Mouse (Mus musculus): ENCODE data around the gene Myocos. TPM values are rescaled to one million over a fixed set of nuclear protein-coding genes. Genes with fewer than 3 reads are reported as not detected.
"Not testable (repeated sequence)": the region's sequence is repeated elsewhere in the genome, so short reads cannot be mapped to it uniquely, and the experiment has no call there.

The Myocos gene
- polyA plus RNA-seq, 1 experiment from 2014 or later = not detected

- no peak for ATAC-seq
- Histone ChIP-seq H3K4me3 (ENCODE audit: low read depth, low read length) (no peak overlapping the region), H3K36me3 (ENCODE audit: control insufficient read depth, insufficient read depth, low read length) (no peaks in the 10 kb centered on the region)
Observed at GRCm38 (mm10) chr1:162646083-162646686, 11.8 kb downstream of the Myocos start.

DNA sequence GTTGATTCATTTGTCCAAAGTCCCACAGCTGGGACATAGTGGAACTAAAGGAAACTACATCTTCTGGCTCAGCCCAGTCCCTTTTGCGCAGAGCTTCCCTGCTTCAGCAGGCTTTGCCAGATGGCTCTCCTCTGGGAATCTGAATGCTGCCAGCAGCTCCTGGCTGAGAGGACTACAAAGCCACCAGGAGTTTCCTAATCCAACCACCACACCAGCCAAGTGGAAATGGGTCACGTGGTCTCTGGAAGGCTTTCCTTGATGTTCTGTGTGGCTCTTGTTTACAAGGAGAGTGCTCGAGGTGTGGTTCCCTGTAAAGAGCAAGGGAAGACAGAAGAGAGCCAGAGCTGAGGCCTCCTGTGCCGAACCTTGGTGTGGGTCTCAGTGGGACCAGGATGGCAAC, 14.3 kb downstream of the Myocos start:
- H3K27ac ChIP-seq (ENCODE audit: low read length) = no peak overlapping the region
- 27% methylated on average over 4 of the region's 4 CpGs for WGBS
- H3K9ac ChIP-seq (ENCODE audit: low read depth, low read length) = no peak overlapping the region
- no peak overlapping the region for H3K4me2 ChIP-seq (ENCODE audit: low read length)
- H3K4me1 ChIP-seq (ENCODE audit: control insufficient read depth, insufficient read depth, low read length) = no peaks in the 10 kb centered on the region
- no peaks in the 10 kb centered on the region for H3K27me3 ChIP-seq (ENCODE audit: control insufficient read depth, insufficient read depth, low read depth, low read length)
- H3K9me3 ChIP-seq (replicated peaks; ENCODE audit: control insufficient read depth, low read length, poor library complexity, severe bottlenecking) = no peaks in the 10 kb centered on the region
- ATAC-seq = peak; percentile 57
- no peaks in the 10 kb centered on the region for H3K36me3 ChIP-seq (ENCODE audit: control insufficient read depth, insufficient read depth, low read length)
- H3K4me3 ChIP-seq (ENCODE audit: low read depth, low read length) = no peak overlapping the region

More at GRCm38 (mm10) chr1:162646083-162646686, 11.8 kb downstream of the Myocos start:
- Histone ChIP-seq H3K4me1 (ENCODE audit: control insufficient read depth, insufficient read depth, low read length) (no peaks in the 10 kb centered on the region), H3K9me3 (replicated peaks; ENCODE audit: control insufficient read depth, low read length, poor library complexity, severe bottlenecking) (no peaks in the 10 kb centered on the region), H3K27me3 (ENCODE audit: control insufficient read depth, insufficient read depth, low read depth, low read length) (no peaks in the 10 kb centered on the region), H3K27ac (ENCODE audit: low read length) (no peak overlapping the region), H3K4me2 (ENCODE audit: low read length) (no peak overlapping the region), H3K9ac (ENCODE audit: low read depth, low read length) (no peak overlapping the region)
- WGBS = 85% methylated on average over 10 of the region's 10 CpGs

DNA sequence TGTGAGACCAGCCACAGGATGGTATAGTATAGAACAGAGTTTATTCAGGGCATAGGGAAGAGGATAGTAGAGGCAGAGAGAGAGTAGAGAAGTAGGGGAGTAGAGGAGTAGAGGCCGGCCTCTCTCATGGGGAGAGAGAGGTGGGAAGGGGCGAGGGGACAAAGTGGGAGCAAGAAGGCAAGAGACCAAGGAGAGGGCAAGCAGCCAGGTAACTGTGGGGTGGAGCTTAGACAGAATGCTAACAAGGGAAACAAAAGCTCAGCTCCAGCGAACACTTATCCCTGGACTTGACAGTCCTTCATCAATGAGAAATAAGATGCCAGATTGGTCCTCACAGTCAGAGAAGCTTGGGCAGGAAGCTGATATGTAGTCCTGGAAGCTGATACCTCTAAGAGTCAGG, 15.4 kb downstream of the Myocos start:
- no peak overlapping the region for H3K27ac ChIP-seq (ENCODE audit: low read length)
- H3K9me3 ChIP-seq (replicated peaks; ENCODE audit: control insufficient read depth, low read length, poor library complexity, severe bottlenecking) = no peaks in the 10 kb centered on the region
- no peaks in the 10 kb centered on the region for H3K4me1 ChIP-seq (ENCODE audit: control insufficient read depth, insufficient read depth, low read length)
- no peaks in the 10 kb centered on the region for H3K27me3 ChIP-seq (ENCODE audit: control insufficient read depth, insufficient read depth, low read depth, low read length)
- H3K4me3 ChIP-seq (ENCODE audit: low read depth, low read length) = no peak overlapping the region
- H3K36me3 ChIP-seq (ENCODE audit: control insufficient read depth, insufficient read depth, low read length) = no peaks in the 10 kb centered on the region
- H3K4me2 ChIP-seq (ENCODE audit: low read length) = no peak overlapping the region
- H3K9ac ChIP-seq (ENCODE audit: low read depth, low read length) = no peak overlapping the region
- 75% methylated on average over 3 of the region's 3 CpGs for WGBS
- peak; percentile 69; the same call in 1 of the 2 replicates for ATAC-seq

- H3K36me3 ChIP-seq (ENCODE audit: control insufficient read depth, insufficient read depth, low read length) = no peaks in the 10 kb centered on the region
- no peak overlapping the region for H3K27ac ChIP-seq (ENCODE audit: low read length)
- no peaks in the 10 kb centered on the region for H3K4me1 ChIP-seq (ENCODE audit: control insufficient read depth, insufficient read depth, low read length)
- H3K4me3 ChIP-seq (ENCODE audit: low read depth, low read length) = no peak overlapping the region
- H3K4me2 ChIP-seq (ENCODE audit: low read length) = no peak overlapping the region
- ATAC-seq = no peak
- WGBS = 71% methylated on average over 1 of the region's 1 CpGs
- H3K27me3 ChIP-seq (ENCODE audit: control insufficient read depth, insufficient read depth, low read depth, low read length) = no peaks in the 10 kb centered on the region
- no peak overlapping the region for H3K9ac ChIP-seq (ENCODE audit: low read depth, low read length)
- no peaks in the 10 kb centered on the region for H3K9me3 ChIP-seq (replicated peaks; ENCODE audit: control insufficient read depth, low read length, poor library complexity, severe bottlenecking)
Observed at GRCm38 (mm10) chr1:162639861-162640260, 18.2 kb downstream of the Myocos start.

GRCm38 (mm10) chr1:162639051-162639750, 18.8 kb downstream of the Myocos start, which contains the start of gene Myoc:
Gene Myoc, plus strand, starts transcription at chr1:162639155.
- no peak within 1 kb of the TSS for H3K9ac ChIP-seq (ENCODE audit: low read depth, low read length)
- H3K4me2 ChIP-seq (ENCODE audit: low read length) = no peak within 1 kb of the TSS
- H3K9me3 ChIP-seq (replicated peaks; ENCODE audit: control insufficient read depth, low read length, poor library complexity, severe bottlenecking) = no peaks in the 10 kb centered on the region
- no peaks in the 10 kb centered on the region for H3K4me1 ChIP-seq (ENCODE audit: control insufficient read depth, insufficient read depth, low read length)
- H3K4me3 ChIP-seq (ENCODE audit: low read depth, low read length) = no peak within 1 kb of the TSS
- WGBS = 85% methylated on average over 10 of the region's 10 CpGs
- no peak within 1 kb of the TSS for H3K27ac ChIP-seq (ENCODE audit: low read length)
- H3K36me3 ChIP-seq (ENCODE audit: control insufficient read depth, insufficient read depth, low read length) = no peaks in the 10 kb centered on the region
- ATAC-seq = no peak
- no peaks in the 10 kb centered on the region for H3K27me3 ChIP-seq (ENCODE audit: control insufficient read depth, insufficient read depth, low read depth, low read length)

GRCm38 (mm10) chr1:162638535-162638934, 19.5 kb downstream of the Myocos start:
- no peaks in the 10 kb centered on the region for H3K9me3 ChIP-seq (replicated peaks; ENCODE audit: control insufficient read depth, low read length, poor library complexity, severe bottlenecking)
- no peaks in the 10 kb centered on the region for H3K36me3 ChIP-seq (ENCODE audit: control insufficient read depth, insufficient read depth, low read length)
- no peak for ATAC-seq
- no peaks in the 10 kb centered on the region for H3K4me1 ChIP-seq (ENCODE audit: control insufficient read depth, insufficient read depth, low read length)
- no peak overlapping the region for H3K4me3 ChIP-seq (ENCODE audit: low read depth, low read length)
- H3K27ac ChIP-seq (ENCODE audit: low read length) = no peak overlapping the region
- no peaks in the 10 kb centered on the region for H3K27me3 ChIP-seq (ENCODE audit: control insufficient read depth, insufficient read depth, low read depth, low read length)
- H3K9ac ChIP-seq (ENCODE audit: low read depth, low read length) = no peak overlapping the region
- 86% methylated on average over 4 of the region's 4 CpGs for WGBS
- no peak overlapping the region for H3K4me2 ChIP-seq (ENCODE audit: low read length)

- H3K4me2 ChIP-seq (ENCODE audit: low read length) = no peak overlapping the region
- H3K27me3 ChIP-seq (ENCODE audit: control insufficient read depth, insufficient read depth, low read depth, low read length) = no peaks in the 10 kb centered on the region
- H3K9me3 ChIP-seq (replicated peaks; ENCODE audit: control insufficient read depth, low read length, poor library complexity, severe bottlenecking) = no peaks in the 10 kb centered on the region
- no peak for ATAC-seq
- no peak overlapping the region for H3K9ac ChIP-seq (ENCODE audit: low read depth, low read length)
- WGBS = 74% methylated on average over 3 of the region's 3 CpGs
- H3K36me3 ChIP-seq (ENCODE audit: control insufficient read depth, insufficient read depth, low read length) = no peaks in the 10 kb centered on the region
- H3K4me1 ChIP-seq (ENCODE audit: control insufficient read depth, insufficient read depth, low read length) = no peaks in the 10 kb centered on the region
- no peak overlapping the region for H3K27ac ChIP-seq (ENCODE audit: low read length)
- H3K4me3 ChIP-seq (ENCODE audit: low read depth, low read length) = no peak overlapping the region
Observed at GRCm38 (mm10) chr1:162636516-162636915, 21.5 kb downstream of the Myocos start.

DNA sequence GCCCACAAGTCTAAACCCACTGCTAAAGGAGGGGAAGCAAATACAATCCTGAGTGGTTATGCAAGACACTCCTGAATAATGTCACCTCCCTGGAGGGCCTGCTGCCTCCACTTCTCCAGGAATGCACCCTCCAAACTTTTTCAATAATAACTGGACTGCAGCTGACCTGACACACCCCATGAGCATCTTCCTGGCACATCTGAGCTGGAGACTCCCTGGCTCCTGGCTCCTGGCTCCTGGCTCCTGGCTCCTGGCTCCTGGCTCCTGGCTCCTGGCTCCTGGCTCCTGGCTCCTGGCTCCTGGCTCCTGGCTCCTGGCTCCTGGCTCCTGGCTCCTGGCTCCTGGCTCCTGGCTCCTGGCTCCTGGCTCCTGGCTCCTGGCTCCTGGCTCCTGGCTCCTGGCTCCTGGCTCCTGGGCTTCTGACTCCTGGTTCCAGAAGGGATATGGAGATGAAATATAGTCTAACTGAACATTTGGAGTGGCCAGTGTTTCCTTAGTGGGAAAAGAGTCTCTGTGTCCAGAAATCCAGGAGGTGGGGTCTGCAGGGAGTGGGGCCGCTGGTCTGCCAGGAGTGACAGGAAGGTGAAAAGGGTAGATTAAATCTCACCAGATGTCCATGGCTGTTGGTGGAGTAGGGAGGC, 22.6 kb downstream of the Myocos start:
- not testable (repeated sequence) for H3K4me3 ChIP-seq (ENCODE audit: low read depth, low read length); H3K27ac ChIP-seq (ENCODE audit: low read length); H3K4me2 ChIP-seq (ENCODE audit: low read length); H3K27me3 ChIP-seq (ENCODE audit: control insufficient read depth, insufficient read depth, low read depth, low read length); ATAC-seq; H3K9ac ChIP-seq (ENCODE audit: low read depth, low read length); H3K4me1 ChIP-seq (ENCODE audit: control insufficient read depth, insufficient read depth, low read length); H3K36me3 ChIP-seq (ENCODE audit: control insufficient read depth, insufficient read depth, low read length); H3K9me3 ChIP-seq (replicated peaks; ENCODE audit: control insufficient read depth, low read length, poor library complexity, severe bottlenecking)
- 90% methylated on average over 1 of the region's 1 CpGs for WGBS

GRCm38 (mm10) chr1:162628326-162628725, 29.7 kb downstream of the Myocos start:
- H3K36me3 ChIP-seq (ENCODE audit: control insufficient read depth, insufficient read depth, low read length); H3K27me3 ChIP-seq (ENCODE audit: control insufficient read depth, insufficient read depth, low read depth, low read length); ATAC-seq; H3K27ac ChIP-seq (ENCODE audit: low read length); H3K4me3 ChIP-seq (ENCODE audit: low read depth, low read length); H3K9me3 ChIP-seq (replicated peaks; ENCODE audit: control insufficient read depth, low read length, poor library complexity, severe bottlenecking); H3K4me2 ChIP-seq (ENCODE audit: low read length); H3K9ac ChIP-seq (ENCODE audit: low read depth, low read length); H3K4me1 ChIP-seq (ENCODE audit: control insufficient read depth, insufficient read depth, low read length): not testable (repeated sequence)
- WGBS = 94% methylated on average over 15 of the region's 15 CpGs
